Mouse (Mus musculus) limb, embryonic 11.5 days (tissue): Measurements from ENCODE around the gene Rbfox1. TPM values are rescaled to one million over a fixed set of nuclear protein-coding genes. Genes with fewer than 3 reads are reported as not detected.

Experiments used
- ATAC-seq: fragments of 200-750 bp; cut with Nextera tagmentation; 2 replicates; pipeline ENCODE4 v1.8.0; 2017; ENCODE audit warnings: low read depth; ENCODE audit not compliant: insufficient number of reproducible peaks, low FRiP score, low TSS enrichment
- DNase-seq: peaks from one replicate; pipeline ENCODE4 v3.0.0-alpha.2; 2015; ENCODE audit warnings: low spot score
- H3K27ac ChIP-seq: fragments of 300-500 bp; sonication (generic); replicated peaks from 2 replicates; pipeline ENCODE4 v1.5.1; 2014; ENCODE audit warnings: low read depth, mild to moderate bottlenecking, low read length
- H3K27me3 ChIP-seq: fragments of 300-500 bp; sonication (generic); 2 replicates; pipeline ENCODE4 v1.6.1; 2014; ENCODE audit warnings: mild to moderate bottlenecking, low read length, mixed read lengths; ENCODE audit not compliant: control insufficient read depth, insufficient read depth
- H3K36me3 ChIP-seq: fragments of 300-500 bp; sonication (generic); 2 replicates; pipeline ENCODE4 v1.6.1; 2014; ENCODE audit warnings: mild to moderate bottlenecking, low read length, moderate library complexity, mixed read lengths; ENCODE audit not compliant: control insufficient read depth, insufficient read depth
- H3K4me1 ChIP-seq: fragments of 300-500 bp; sonication (generic); 2 replicates; pipeline ENCODE4 v1.6.1; 2014; ENCODE audit warnings: low read length, mixed read lengths; ENCODE audit not compliant: control insufficient read depth, insufficient read depth
- H3K4me2 ChIP-seq: fragments of 300-500 bp; sonication (generic); 2 replicates; pipeline ENCODE4 v1.6.1; 2014; ENCODE audit warnings: low read depth, mild to moderate bottlenecking, moderate library complexity; ENCODE audit not compliant: severe bottlenecking
- H3K4me3 ChIP-seq: fragments of 300-500 bp; sonication (generic); 2 replicates; pipeline ENCODE4 v1.5.1; 2014; ENCODE audit warnings: low read depth, low read length
- H3K9ac ChIP-seq: fragments of 300-500 bp; sonication (generic); 2 replicates; pipeline ENCODE4 v1.6.1; 2014; ENCODE audit warnings: mild to moderate bottlenecking, low read length
- H3K9me3 ChIP-seq: fragments of 300-500 bp; sonication (generic); 2 replicates; pipeline ENCODE4 v1.6.1; 2016; ENCODE audit warnings: low read length; ENCODE audit not compliant: control insufficient read depth
- WGBS: fragments of 180-500 bp; shearing (Covaris S2); extraction: QIAGEN DNeasy Blood & Tissue Kit; methylation state at CpG from one replicate; pipeline ENCODE4 v1.1.7; 2014; 5-methylcytosine and 5-hydroxymethylcytosine counted together
- polyA plus RNA-seq: library from polyadenylated mRNA; unstranded; fragments of >200 nt; fragmentation: Nextera tagmentation; extraction: Ambion mirVana; gene quantifications from 2 replicates; pipeline ENCODE4 v1.2.1, GENCODE M21; 2014

Rbfox1 gene
- polyA plus RNA-seq, 1 experiment from 2014 or later, result 0.81 TPM

DNA sequence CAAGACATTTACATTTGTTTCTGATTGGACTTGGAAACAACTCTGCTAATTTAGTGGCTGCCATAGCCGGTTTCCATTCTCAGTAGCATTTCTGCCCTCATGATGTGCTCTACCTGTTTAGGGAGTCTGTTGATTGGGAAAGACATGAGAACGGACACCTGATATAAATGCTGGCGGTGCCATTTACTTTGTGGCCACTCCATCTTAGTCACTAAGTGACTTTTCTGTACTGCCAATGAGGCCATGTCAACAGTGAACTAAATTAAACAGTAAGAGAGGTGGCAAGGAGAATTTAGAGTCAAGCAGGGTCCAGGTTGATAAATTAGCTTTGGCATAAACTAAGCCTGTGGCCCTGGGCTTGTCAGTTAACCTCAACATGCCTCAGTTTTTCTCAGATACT lies 1191.6 kb downstream of the Rbfox1 start:
- no peak overlapping the region for H3K9ac ChIP-seq
- H3K4me2 ChIP-seq, result no peak overlapping the region
- no peak for ATAC-seq
- H3K9me3 ChIP-seq, result no peaks in the 10 kb centered on the region
- 90% methylated on average over 3 of the region's 3 CpGs for WGBS
- DNase-seq, result no peak
- no peak overlapping the region for H3K27ac ChIP-seq
- no peaks in the 10 kb centered on the region for H3K27me3 ChIP-seq
- no peaks in the 10 kb centered on the region for H3K36me3 ChIP-seq
- no peaks in the 10 kb centered on the region for H3K4me1 ChIP-seq
- H3K4me3 ChIP-seq, result no peak overlapping the region

- 76% methylated on average over 3 of the region's 3 CpGs for WGBS
- Histone ChIP-seq H3K9me3 (no peaks in the 10 kb centered on the region), H3K27ac (no peak overlapping the region), H3K4me1 (no peaks in the 10 kb centered on the region), H3K27me3 (no peaks in the 10 kb centered on the region), H3K36me3 (no peaks in the 10 kb centered on the region), H3K9ac (no peak overlapping the region), H3K4me2 (no peak overlapping the region), H3K4me3 (no peak overlapping the region)
- no peak for DNase-seq
- ATAC-seq, result no peak
Measured at GRCm38 (mm10) chr16:7081074-7081568, 1196.0 kb downstream of the Rbfox1 start.

DNA sequence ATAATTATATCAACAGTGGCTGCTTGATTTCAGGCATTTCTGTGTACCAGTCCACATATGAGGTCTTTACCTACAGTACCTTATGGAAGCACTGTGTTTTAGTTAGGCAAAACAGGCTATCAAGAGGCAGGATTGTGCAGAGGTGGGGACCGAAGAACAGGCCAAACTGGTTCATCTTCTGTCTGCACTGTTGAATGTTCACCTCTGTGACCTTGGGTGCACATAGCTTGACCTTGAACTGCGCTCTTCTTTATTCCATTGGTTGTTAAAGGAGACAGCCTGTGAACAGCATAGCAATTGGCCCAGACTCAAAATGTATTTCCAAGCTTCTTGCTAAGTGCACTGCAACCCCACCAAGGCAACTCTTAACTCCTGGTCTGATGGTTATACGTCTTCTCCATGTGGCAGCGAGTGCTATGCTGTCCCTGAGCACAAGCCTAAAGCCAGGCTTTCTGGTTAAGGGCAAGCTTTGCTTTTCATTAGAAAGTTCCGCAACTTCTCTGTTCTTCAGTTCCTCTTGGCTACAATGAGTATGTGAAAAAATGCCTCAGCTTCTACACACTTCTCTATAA lies 1196.6 kb downstream of the Rbfox1 start:
- H3K27ac ChIP-seq, result no peak overlapping the region
- DNase-seq, result no peak
- no peaks in the 10 kb centered on the region for H3K27me3 ChIP-seq
- ATAC-seq, result no peak
- no peak overlapping the region for H3K4me3 ChIP-seq
- no peaks in the 10 kb centered on the region for H3K9me3 ChIP-seq
- WGBS, result 89% methylated on average over 5 of the region's 5 CpGs
- H3K4me1 ChIP-seq, result no peaks in the 10 kb centered on the region
- no peaks in the 10 kb centered on the region for H3K36me3 ChIP-seq
- H3K9ac ChIP-seq, result no peak overlapping the region
- H3K4me2 ChIP-seq, result no peak overlapping the region

DNA sequence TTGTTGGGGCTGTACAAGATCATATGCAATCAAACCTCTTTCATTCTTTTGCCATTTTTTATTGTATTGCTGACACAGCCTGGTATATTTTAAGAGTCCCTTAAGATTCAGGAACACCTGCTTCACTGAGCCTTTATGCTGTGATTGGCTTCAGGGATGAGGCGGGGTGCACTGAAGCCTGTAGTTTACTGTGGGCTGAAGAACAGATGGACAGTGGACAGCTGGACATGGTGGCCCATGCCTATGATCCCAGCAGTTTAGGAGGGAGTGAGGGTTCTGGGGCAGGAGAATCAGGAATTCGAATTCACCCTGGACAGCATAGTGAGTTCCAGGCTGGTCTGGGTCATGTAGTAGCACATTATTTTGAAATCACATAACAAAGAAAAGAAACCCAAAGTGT lies 1198.8 kb downstream of the Rbfox1 start:
- no peak overlapping the region for H3K4me2 ChIP-seq
- no peaks in the 10 kb centered on the region for H3K4me1 ChIP-seq
- ATAC-seq, result no peak
- no peaks in the 10 kb centered on the region for H3K27me3 ChIP-seq
- no peak overlapping the region for H3K27ac ChIP-seq
- H3K9me3 ChIP-seq, result no peaks in the 10 kb centered on the region
- no peak for DNase-seq
- no peak overlapping the region for H3K9ac ChIP-seq
- 89% methylated on average over 2 of the region's 2 CpGs for WGBS
- H3K4me3 ChIP-seq, result no peak overlapping the region
- H3K36me3 ChIP-seq, result no peaks in the 10 kb centered on the region

DNA sequence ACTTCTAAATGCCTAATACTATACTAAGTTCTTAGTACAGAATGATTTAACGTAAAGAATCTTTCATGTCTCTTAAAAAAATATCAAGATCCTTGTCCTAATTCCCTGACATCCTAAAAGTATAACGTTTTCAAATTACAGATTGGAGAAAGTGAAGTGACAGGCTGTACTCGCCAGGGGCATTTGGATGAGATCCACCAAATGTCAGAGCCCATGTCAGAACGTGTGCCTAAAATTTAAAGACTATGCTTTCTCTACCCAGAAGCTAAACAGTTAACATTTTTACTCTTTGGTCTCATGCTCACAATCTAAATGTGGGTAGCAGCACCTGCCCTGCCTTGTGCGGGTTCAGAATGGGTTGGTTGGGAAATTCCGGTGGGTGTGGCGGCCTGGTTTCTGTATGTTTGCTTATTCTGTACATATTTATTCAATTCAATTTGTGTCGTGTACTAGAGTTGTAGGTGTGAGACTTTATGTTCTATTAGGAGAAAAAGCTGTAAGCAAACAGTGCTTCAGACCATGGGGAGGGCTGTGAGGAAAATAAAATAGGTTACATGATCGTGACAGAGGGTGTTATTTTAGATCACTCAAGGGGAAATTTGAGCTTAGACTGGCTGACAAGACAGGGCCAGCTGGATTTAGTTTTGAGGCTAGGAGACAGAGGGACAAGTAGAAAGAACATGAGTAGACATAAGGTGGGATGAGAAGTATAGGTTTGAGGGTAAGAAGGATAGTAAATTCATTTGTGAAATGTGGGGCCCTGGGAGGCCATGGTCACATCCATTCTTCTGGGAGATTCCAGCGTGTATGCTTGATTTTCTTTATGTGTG lies 1203.7 kb downstream of the Rbfox1 start:
- H3K27me3 ChIP-seq, result no peaks in the 10 kb centered on the region
- 87% methylated on average over 10 of the region's 10 CpGs for WGBS
- H3K9ac ChIP-seq, result no peak overlapping the region
- no peak overlapping the region for H3K4me3 ChIP-seq
- DNase-seq (no peak), ATAC-seq (no peak)
- no peak overlapping the region for H3K4me2 ChIP-seq
- no peak overlapping the region for H3K27ac ChIP-seq
- no peaks in the 10 kb centered on the region for H3K4me1 ChIP-seq
- H3K36me3 ChIP-seq, result no peaks in the 10 kb centered on the region
- no peaks in the 10 kb centered on the region for H3K9me3 ChIP-seq

- no peaks in the 10 kb centered on the region for H3K9me3 ChIP-seq
- no peaks in the 10 kb centered on the region for H3K4me1 ChIP-seq
- no peak overlapping the region for H3K4me2 ChIP-seq
- DNase-seq (no peak), ATAC-seq (0 out of 2 replicates have a peak, but pooled peaks have one; percentile 47)
- no peak overlapping the region for H3K27ac ChIP-seq
- no peaks in the 10 kb centered on the region for H3K36me3 ChIP-seq
- 87% methylated on average over 1 of the region's 1 CpGs for WGBS
- no peaks in the 10 kb centered on the region for H3K27me3 ChIP-seq
- no peak overlapping the region for H3K4me3 ChIP-seq
- no peak overlapping the region for H3K9ac ChIP-seq
Measured at GRCm38 (mm10) chr16:7089475-7089874, 1204.3 kb downstream of the Rbfox1 start.

GRCm38 (mm10) chr16:7090205-7090604 lies 1205.0 kb downstream of the Rbfox1 start:
- no peak for ATAC-seq
- no peaks in the 10 kb centered on the region for H3K4me1 ChIP-seq
- no peak overlapping the region for H3K4me3 ChIP-seq
- WGBS, result 93% methylated on average over 6 of the region's 6 CpGs
- H3K9me3 ChIP-seq, result no peaks in the 10 kb centered on the region
- no peak overlapping the region for H3K4me2 ChIP-seq
- H3K27ac ChIP-seq, result no peak overlapping the region
- H3K27me3 ChIP-seq, result no peaks in the 10 kb centered on the region
- no peaks in the 10 kb centered on the region for H3K36me3 ChIP-seq
- no peak overlapping the region for H3K9ac ChIP-seq
- DNase-seq, result no peak

GRCm38 (mm10) chr16:7092811-7093210 lies 1207.7 kb downstream of the Rbfox1 start:
- H3K36me3 ChIP-seq, result no peaks in the 10 kb centered on the region
- H3K9ac ChIP-seq, result no peak overlapping the region
- DNase-seq (no peak), ATAC-seq (no peak)
- H3K4me1 ChIP-seq, result no peaks in the 10 kb centered on the region
- no peaks in the 10 kb centered on the region for H3K27me3 ChIP-seq
- H3K4me2 ChIP-seq, result no peak overlapping the region
- no peaks in the 10 kb centered on the region for H3K9me3 ChIP-seq
- no peak overlapping the region for H3K4me3 ChIP-seq
- 88% methylated on average over 4 of the region's 4 CpGs for WGBS
- H3K27ac ChIP-seq, result no peak overlapping the region
